Mouse (Mus musculus): Measurements from ENCODE around the gene Syt6.

GRCm38 (mm10) chr3:103678811-103679210, 103.8 kb downstream of the Syt6 start:
- TF ChIP-seq CTCF (IDR thresholded peaks at IDR 0.05; ENCODE audit: borderline replicate concordance, control insufficient read depth, extremely low read depth, insufficient read depth, low read length, poor library complexity) = no peak
- no peak for TF ChIP-seq POLR2A (IDR thresholded peaks at IDR 0.05; ENCODE audit: control insufficient read depth, extremely low read depth, insufficient read depth, low read length, poor library complexity)
